Comparison of ENCODE assay signal across 1 mouse cellular context in genomic region chr13:99126971-99127370, GRCm38 (mm10). TPM values are rescaled to one million over a fixed set of nuclear protein-coding genes. Genes with fewer than 3 reads are reported as not detected.
"Had no signal": no experiment of that assay in that cellular context is flagged by ENCODE, and none has a peak within 500 bp of the region (broad histone marks: within the 10 kb centered on the region; RNA-seq: fewer than 3 reads in every experiment).

No protein-coding gene starts in this region.

RNA-seq across cellular contexts. Expression of gene Zfp366, which starts 57.7 kb away (rescaled TPM):
- total RNA-seq: monocyte, adult 5-6 weeks had no signal
